Mouse (Mus musculus): ENCODE measurements at regions not wholly inside any gene's neighbourhood (a gene's known extent, or its start where the extent isn't known, plus 50 kb on each side); places are given as distances from the start of the nearest gene placed in this dataset.

DNA sequence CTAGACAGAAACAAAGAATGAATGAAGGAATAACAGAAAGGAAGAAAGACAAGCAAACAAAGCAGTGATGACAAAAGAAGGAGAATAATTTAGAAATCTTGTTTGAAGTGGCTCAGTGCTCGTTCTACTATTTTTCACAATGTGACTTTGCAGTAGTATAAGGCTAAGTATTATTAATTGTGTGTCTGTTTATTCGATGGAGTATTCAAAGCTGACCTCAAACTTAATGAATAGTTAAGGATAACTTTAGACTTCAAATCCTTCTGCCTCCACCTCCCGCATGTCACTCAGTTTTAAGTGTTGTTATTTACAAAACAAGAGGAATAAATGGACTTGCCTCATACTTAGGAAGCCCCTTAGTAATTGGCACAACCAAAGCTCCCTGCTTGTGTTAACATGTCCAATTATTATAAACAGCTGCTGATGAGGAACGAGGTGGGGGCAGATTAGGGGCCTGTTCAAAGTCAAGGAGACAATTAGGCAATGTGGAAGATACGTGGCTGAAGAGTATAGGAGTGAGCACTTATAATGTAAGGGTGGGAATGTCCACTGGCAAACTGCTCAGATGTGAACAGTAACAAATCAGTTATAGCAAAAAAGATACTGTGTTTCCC lies 572.0 kb upstream of the Fam92a start:
- Histone ChIP-seq H3K4me3 (replicated peaks; ENCODE audit: low read depth, low read length) (no peak overlapping the region), H3K27me3 (ENCODE audit: control insufficient read depth, insufficient read depth, low read length) (no peaks in the 10 kb centered on the region), H3K9ac (replicated peaks; ENCODE audit: low read length) (no peak overlapping the region), H3K36me3 (ENCODE audit: control insufficient read depth, insufficient read depth, low read length) (no peaks in the 10 kb centered on the region), H3K4me2 (ENCODE audit: low read length) (no peak overlapping the region), H3K9me3 (ENCODE audit: control insufficient read depth, low read length) (no peaks in the 10 kb centered on the region), H3K4me1 (ENCODE audit: control insufficient read depth, insufficient read depth, low read length) (peaks cover 2% of the 10 kb centered on the region; the same call in 1 of the 2 replicates), H3K27ac (replicated peaks; ENCODE audit: low read depth, low read length) (no peak overlapping the region)
- 69% methylated on average over 5 of the region's 5 CpGs for WGBS
- ATAC-seq (ENCODE audit: low FRiP score, low TSS enrichment) (no peak), DNase-seq (no peak)

DNA sequence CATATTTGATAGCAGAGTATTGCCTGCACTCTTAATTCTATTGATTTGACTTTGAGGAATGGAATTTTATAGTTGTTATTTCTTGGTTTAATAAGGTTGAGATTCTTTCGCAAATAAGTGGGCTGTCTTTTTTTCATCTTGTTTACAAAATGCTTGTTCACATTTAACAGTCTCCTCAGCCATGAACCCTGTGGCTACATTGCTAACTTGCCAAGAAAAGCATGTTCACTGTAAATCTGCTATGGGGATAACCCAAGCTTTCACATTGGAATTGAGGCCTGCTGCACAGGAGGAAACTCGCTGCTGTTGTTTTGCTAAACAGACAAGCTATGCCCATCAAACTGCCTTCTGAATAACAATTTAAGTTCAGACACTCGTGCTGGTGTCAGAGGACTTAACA lies 564.6 kb upstream of the Fam92a start:
- Histone ChIP-seq H3K4me3 (replicated peaks; ENCODE audit: low read depth, low read length) (no peak overlapping the region), H3K36me3 (ENCODE audit: control insufficient read depth, insufficient read depth, low read length) (no peaks in the 10 kb centered on the region), H3K9ac (replicated peaks; ENCODE audit: low read length) (no peak overlapping the region), H3K27me3 (ENCODE audit: control insufficient read depth, insufficient read depth, low read length) (no peaks in the 10 kb centered on the region), H3K27ac (replicated peaks; ENCODE audit: low read depth, low read length) (no peak overlapping the region), H3K9me3 (ENCODE audit: control insufficient read depth, low read length) (no peaks in the 10 kb centered on the region), H3K4me1 (ENCODE audit: control insufficient read depth, insufficient read depth, low read length) (no peaks in the 10 kb centered on the region), H3K4me2 (ENCODE audit: low read length) (no peak overlapping the region)
- ATAC-seq (ENCODE audit: low FRiP score, low TSS enrichment) (no peak), DNase-seq (no peak)
- 65% methylated on average over 3 of the region's 3 CpGs for WGBS

DNA sequence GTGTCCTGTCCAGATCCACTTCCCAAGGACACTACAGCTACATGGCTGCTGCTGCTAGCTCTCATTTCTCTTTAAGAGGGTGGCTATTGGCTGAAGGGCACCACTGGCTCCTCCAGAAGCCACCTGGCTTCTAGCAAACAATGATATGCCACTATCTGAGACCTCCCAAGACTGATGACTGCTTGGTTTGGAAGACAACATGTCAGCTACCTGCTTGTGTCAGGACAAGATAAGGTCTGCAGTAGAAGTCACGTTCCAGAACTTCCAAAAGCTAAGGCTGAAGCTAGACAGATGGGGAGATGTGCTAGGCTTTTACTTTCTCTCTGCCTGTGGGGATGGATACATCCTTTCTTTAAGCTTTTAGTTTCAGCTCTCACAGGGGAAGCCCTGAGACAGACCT lies 528.4 kb upstream of the Fam92a start:
- Histone ChIP-seq H3K4me3 (replicated peaks; ENCODE audit: low read depth, low read length) (no peak overlapping the region), H3K27me3 (ENCODE audit: control insufficient read depth, insufficient read depth, low read length) (no peaks in the 10 kb centered on the region), H3K4me2 (ENCODE audit: low read length) (no peak overlapping the region), H3K9ac (replicated peaks; ENCODE audit: low read length) (no peak overlapping the region), H3K9me3 (ENCODE audit: control insufficient read depth, low read length) (no peaks in the 10 kb centered on the region), H3K36me3 (ENCODE audit: control insufficient read depth, insufficient read depth, low read length) (no peaks in the 10 kb centered on the region), H3K4me1 (ENCODE audit: control insufficient read depth, insufficient read depth, low read length) (no peaks in the 10 kb centered on the region), H3K27ac (replicated peaks; ENCODE audit: low read depth, low read length) (no peak overlapping the region)
- DNase-seq (no peak), ATAC-seq (ENCODE audit: low FRiP score, low TSS enrichment) (no peak)
- WGBS: 95% methylated on average over 1 of the region's 1 CpGs

DNA sequence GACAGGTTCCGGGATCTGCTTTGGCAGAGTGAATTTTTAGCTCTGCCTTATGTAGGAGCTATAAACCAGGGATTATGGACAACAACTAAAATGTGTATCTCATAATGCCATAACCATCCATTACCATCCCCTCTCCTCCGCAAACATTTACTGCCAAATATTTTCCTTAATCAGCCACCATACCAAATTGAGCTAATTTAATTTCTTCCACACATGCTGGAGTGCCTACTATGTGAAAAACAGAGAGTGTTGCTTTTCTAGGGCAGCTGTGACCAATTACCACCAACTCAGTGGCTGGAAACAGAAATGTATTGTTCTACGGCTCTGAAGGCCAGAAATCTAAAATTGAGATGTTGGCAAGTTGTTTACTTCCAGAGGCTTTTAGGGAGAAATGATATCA lies 506.0 kb upstream of the Fam92a start:
- DNase-seq (no peak), ATAC-seq (ENCODE audit: low FRiP score, low TSS enrichment) (no peak)
- Histone ChIP-seq H3K36me3 (ENCODE audit: control insufficient read depth, insufficient read depth, low read length) (no peaks in the 10 kb centered on the region), H3K4me3 (replicated peaks; ENCODE audit: low read depth, low read length) (no peak overlapping the region), H3K4me2 (ENCODE audit: low read length) (no peak overlapping the region), H3K9ac (replicated peaks; ENCODE audit: low read length) (no peak overlapping the region), H3K4me1 (ENCODE audit: control insufficient read depth, insufficient read depth, low read length) (no peaks in the 10 kb centered on the region), H3K27me3 (ENCODE audit: control insufficient read depth, insufficient read depth, low read length) (no peaks in the 10 kb centered on the region), H3K9me3 (ENCODE audit: control insufficient read depth, low read length) (no peaks in the 10 kb centered on the region), H3K27ac (replicated peaks; ENCODE audit: low read depth, low read length) (no peak overlapping the region)
- WGBS: 89% methylated on average over 3 of the region's 3 CpGs

DNA sequence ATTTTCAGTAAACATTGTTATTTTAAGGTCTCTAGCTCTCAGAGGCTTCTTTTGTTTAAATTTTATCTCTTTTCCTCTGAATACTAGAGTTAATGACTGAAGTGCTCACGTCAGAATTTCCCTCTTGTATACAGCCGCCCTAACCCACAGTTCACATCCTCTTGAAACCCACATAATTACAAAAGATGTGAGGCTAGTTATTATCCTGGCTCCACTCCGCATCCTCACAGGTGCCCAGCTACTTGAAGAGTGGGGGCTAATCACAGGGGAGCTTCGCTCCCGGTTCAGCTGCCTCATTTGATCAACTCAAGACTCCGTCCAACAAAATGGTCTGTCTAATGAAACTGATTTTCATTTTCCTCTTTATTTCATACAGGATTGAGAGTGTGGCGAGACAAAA lies 499.6 kb upstream of the Fam92a start:
- Histone ChIP-seq H3K4me3 (replicated peaks; ENCODE audit: low read depth, low read length) (no peak overlapping the region), H3K4me2 (ENCODE audit: low read length) (no peak overlapping the region), H3K9ac (replicated peaks; ENCODE audit: low read length) (no peak overlapping the region), H3K9me3 (ENCODE audit: control insufficient read depth, low read length) (no peaks in the 10 kb centered on the region), H3K4me1 (ENCODE audit: control insufficient read depth, insufficient read depth, low read length) (no peaks in the 10 kb centered on the region), H3K27me3 (ENCODE audit: control insufficient read depth, insufficient read depth, low read length) (no peaks in the 10 kb centered on the region), H3K27ac (replicated peaks; ENCODE audit: low read depth, low read length) (no peak overlapping the region), H3K36me3 (ENCODE audit: control insufficient read depth, insufficient read depth, low read length) (no peaks in the 10 kb centered on the region)
- peak; percentile 5 for DNase-seq
- no peak for ATAC-seq (ENCODE audit: low FRiP score, low TSS enrichment)
- 69% methylated on average over 7 of the region's 7 CpGs for WGBS

DNA sequence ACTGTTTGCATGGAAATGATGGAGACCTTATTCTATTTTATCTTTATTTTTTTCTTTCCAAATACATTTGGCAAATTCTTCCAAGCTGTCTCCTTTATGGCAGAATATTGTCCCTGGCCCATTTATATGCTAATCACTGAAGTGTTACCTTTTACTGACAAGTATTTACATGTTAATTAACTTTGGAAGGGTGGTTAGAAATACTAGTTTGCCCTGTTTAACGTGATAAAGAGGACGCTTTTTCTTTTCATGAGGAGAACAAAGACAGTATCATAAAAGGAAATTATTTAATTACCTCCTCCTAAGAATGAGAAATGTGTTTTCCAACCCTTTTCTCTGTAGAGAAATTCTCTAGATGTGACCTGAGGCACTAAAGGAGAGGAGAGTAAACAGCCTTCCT lies 491.4 kb upstream of the Fam92a start:
- H3K4me3 ChIP-seq (replicated peaks; ENCODE audit: low read depth, low read length): no peak overlapping the region
- no peaks in the 10 kb centered on the region for H3K36me3 ChIP-seq (ENCODE audit: control insufficient read depth, insufficient read depth, low read length)
- no peak for ATAC-seq (ENCODE audit: low FRiP score, low TSS enrichment)
- no peaks in the 10 kb centered on the region for H3K9me3 ChIP-seq (ENCODE audit: control insufficient read depth, low read length)
- H3K9ac ChIP-seq (replicated peaks; ENCODE audit: low read length): no peak overlapping the region
- H3K4me2 ChIP-seq (ENCODE audit: low read length): no peak overlapping the region
- H3K27me3 ChIP-seq (ENCODE audit: control insufficient read depth, insufficient read depth, low read length): no peaks in the 10 kb centered on the region
- DNase-seq: no peak
- no peak overlapping the region for H3K27ac ChIP-seq (replicated peaks; ENCODE audit: low read depth, low read length)
- WGBS: 6% methylated on average over 2 of the region's 2 CpGs
- H3K4me1 ChIP-seq (ENCODE audit: control insufficient read depth, insufficient read depth, low read length): peaks cover 8% of the 10 kb centered on the region; the same call in 1 of the 2 replicates

DNA sequence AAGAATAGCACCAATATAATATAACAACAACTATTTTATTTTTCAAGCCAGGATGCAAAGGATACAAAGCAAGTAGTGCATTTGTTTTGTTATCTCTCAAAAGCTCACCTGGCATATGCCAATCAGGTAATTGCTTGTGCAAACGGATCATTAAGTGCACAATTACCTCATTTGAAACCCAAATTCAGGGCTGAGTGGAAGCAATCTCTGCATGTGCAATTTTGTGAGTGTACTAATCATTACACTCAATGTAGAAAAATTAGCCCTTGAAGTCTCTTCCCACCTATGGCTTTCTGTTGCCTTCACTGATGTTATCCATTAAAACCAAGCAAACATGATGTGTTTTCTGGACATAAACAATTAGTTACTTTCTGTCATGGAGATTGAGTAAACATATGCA lies 490.9 kb upstream of the Fam92a start:
- no peaks in the 10 kb centered on the region for H3K36me3 ChIP-seq (ENCODE audit: control insufficient read depth, insufficient read depth, low read length)
- no peak overlapping the region for H3K4me3 ChIP-seq (replicated peaks; ENCODE audit: low read depth, low read length)
- no peak overlapping the region for H3K4me2 ChIP-seq (ENCODE audit: low read length)
- H3K4me1 ChIP-seq (ENCODE audit: control insufficient read depth, insufficient read depth, low read length): peaks cover 12% of the 10 kb centered on the region; the same call in 1 of the 2 replicates
- ATAC-seq (ENCODE audit: low FRiP score, low TSS enrichment) (no peak), DNase-seq (no peak)
- whole genome bisulfite sequencing: 61% methylated on average over 1 of the region's 1 CpGs
- no peak overlapping the region for H3K27ac ChIP-seq (replicated peaks; ENCODE audit: low read depth, low read length)
- H3K9ac ChIP-seq (replicated peaks; ENCODE audit: low read length): no peak overlapping the region
- no peaks in the 10 kb centered on the region for H3K9me3 ChIP-seq (ENCODE audit: control insufficient read depth, low read length)
- H3K27me3 ChIP-seq (ENCODE audit: control insufficient read depth, insufficient read depth, low read length): no peaks in the 10 kb centered on the region

DNA sequence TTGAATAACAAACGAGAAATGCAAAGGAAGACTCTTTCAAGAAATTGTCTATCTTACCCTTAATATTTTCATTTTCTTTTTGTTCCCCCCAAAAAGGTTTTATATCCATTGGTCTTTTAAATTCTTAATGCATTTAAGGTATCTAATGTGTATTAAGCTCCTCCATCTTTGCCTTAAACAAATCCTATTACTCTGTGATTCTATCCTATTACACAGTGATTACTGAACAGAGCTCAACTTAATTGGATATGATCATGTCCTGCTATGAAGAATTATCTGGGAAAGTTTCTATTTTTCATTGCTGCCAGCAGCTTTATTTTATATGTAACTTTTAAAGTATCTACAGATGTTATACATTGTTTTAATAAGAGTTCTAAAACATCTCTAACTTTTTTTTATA lies 487.3 kb upstream of the Fam92a start:
- DNase-seq: peak; percentile 28
- H3K9me3 ChIP-seq (ENCODE audit: control insufficient read depth, low read length): no peaks in the 10 kb centered on the region
- no peak overlapping the region for H3K9ac ChIP-seq (replicated peaks; ENCODE audit: low read length)
- H3K27me3 ChIP-seq (ENCODE audit: control insufficient read depth, insufficient read depth, low read length): no peaks in the 10 kb centered on the region
- no peak overlapping the region for H3K4me3 ChIP-seq (replicated peaks; ENCODE audit: low read depth, low read length)
- no peaks in the 10 kb centered on the region for H3K36me3 ChIP-seq (ENCODE audit: control insufficient read depth, insufficient read depth, low read length)
- H3K4me2 ChIP-seq (ENCODE audit: low read length): no peak overlapping the region
- ATAC-seq (ENCODE audit: low FRiP score, low TSS enrichment): no peak
- 7% methylated on average over 1 of the region's 1 CpGs for WGBS
- peaks cover 28% of the 10 kb centered on the region for H3K4me1 ChIP-seq (ENCODE audit: control insufficient read depth, insufficient read depth, low read length)
- no peak overlapping the region for H3K27ac ChIP-seq (replicated peaks; ENCODE audit: low read depth, low read length)

DNA sequence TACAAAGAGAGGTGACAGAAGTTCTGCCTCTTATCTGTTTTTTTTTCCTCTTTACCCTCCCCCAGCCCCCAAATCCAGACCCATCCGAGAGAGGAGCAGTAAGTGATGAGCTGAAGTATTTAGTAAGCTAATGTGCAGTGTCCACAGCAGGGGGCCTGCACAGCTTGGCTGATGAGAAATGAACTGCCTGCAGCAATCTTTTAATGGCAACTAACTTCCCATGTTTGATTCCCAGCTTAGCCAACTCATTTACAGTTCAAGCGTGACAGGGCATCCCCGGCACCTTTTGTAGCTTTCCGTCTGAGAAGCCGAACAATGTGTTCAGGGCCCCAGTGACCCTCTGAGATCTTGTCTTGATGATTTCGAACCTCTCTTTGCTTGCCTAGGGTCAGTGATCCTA lies 486.8 kb upstream of the Fam92a start:
- WGBS: 7% methylated on average over 6 of the region's 6 CpGs
- Histone ChIP-seq H3K4me2 (ENCODE audit: low read length) (no peak overlapping the region), H3K27ac (replicated peaks; ENCODE audit: low read depth, low read length) (no peak overlapping the region; the same call in 1 of the 2 replicates), H3K27me3 (ENCODE audit: control insufficient read depth, insufficient read depth, low read length) (no peaks in the 10 kb centered on the region), H3K4me1 (ENCODE audit: control insufficient read depth, insufficient read depth, low read length) (peaks cover 28% of the 10 kb centered on the region), H3K4me3 (replicated peaks; ENCODE audit: low read depth, low read length) (no peak overlapping the region), H3K36me3 (ENCODE audit: control insufficient read depth, insufficient read depth, low read length) (no peaks in the 10 kb centered on the region), H3K9me3 (ENCODE audit: control insufficient read depth, low read length) (no peaks in the 10 kb centered on the region), H3K9ac (replicated peaks; ENCODE audit: low read length) (no peak overlapping the region)
- DNase-seq: peak; percentile 84
- ATAC-seq (ENCODE audit: low FRiP score, low TSS enrichment): no peak

All from midbrain, embryonic 14.5 days (tissue).